Mouse (Mus musculus): ENCODE results near the gene Prrx2. TPM values are rescaled to one million over a fixed set of nuclear protein-coding genes. Genes with fewer than 3 reads are reported as not detected.
A peak's percentile ranks its signal among the peaks of the same experiment; 100 is the strongest.

Gene Prrx2
- polyA plus RNA-seq, 1 experiment from 2014 or later, result 58.8 TPM

GRCm38 (mm10) chr2:30846236-30846635, 11.5 kb downstream of the Prrx2 start:
- H3K27me3 ChIP-seq (replicated peaks), result 0 out of 2 replicates have a peak, but pooled peaks cover 4% of the 10 kb centered on the region
- no peaks in the 10 kb centered on the region for H3K9me3 ChIP-seq (replicated peaks)
- H3K4me2 ChIP-seq, result peak overlapping the region; percentile 82
- H3K4me3 ChIP-seq, result peak overlapping the region; percentile 82
- WGBS, result 54% methylated on average over 8 of the region's 8 CpGs
- peaks cover 60% of the 10 kb centered on the region for H3K4me1 ChIP-seq (replicated peaks)
- H3K27ac ChIP-seq (ENCODE audit: poor library complexity, severe bottlenecking), result peak overlapping the region; percentile 87
- no peaks in the 10 kb centered on the region for H3K36me3 ChIP-seq
- H3K9ac ChIP-seq, result peak overlapping the region; percentile 98
- ATAC-seq (ENCODE audit: insufficient number of reproducible peaks, low FRiP score), result no peak

GRCm38 (mm10) chr2:30846723-30847122, 12.0 kb downstream of the Prrx2 start:
- 11% methylated on average over 6 of the region's 6 CpGs for WGBS

DNA sequence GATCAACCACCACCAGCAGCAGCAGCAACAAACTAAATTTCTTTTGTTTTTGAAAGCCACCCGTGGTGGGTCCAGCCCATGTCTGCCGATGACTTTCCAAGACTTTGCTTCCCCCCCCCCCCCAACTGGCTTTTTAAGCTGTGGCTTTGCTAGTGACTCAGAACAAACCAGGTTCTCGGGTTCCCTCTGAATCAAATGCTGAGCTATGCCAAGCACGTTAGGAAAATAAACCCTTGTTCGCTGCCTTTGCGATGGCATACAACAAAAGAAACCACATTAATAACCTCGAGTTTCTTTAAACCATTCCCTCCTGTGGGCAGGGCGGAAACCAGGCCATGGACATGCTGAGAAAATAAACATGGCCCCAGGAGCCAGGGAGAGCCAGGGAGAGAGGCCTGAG, 13.4 kb downstream of the Prrx2 start:
- 0 out of 2 replicates have a peak, but pooled peaks cover 4% of the 10 kb centered on the region for H3K27me3 ChIP-seq (replicated peaks)
- no peak overlapping the region for H3K4me2 ChIP-seq
- H3K27ac ChIP-seq (ENCODE audit: poor library complexity, severe bottlenecking), result peak overlapping the region; percentile 87; the same call in 1 of the 2 replicates
- peaks cover 67% of the 10 kb centered on the region for H3K4me1 ChIP-seq (replicated peaks)
- no peak overlapping the region for H3K9ac ChIP-seq
- ATAC-seq (ENCODE audit: insufficient number of reproducible peaks, low FRiP score), result no peak
- H3K4me3 ChIP-seq, result no peak overlapping the region
- H3K36me3 ChIP-seq, result no peaks in the 10 kb centered on the region
- H3K9me3 ChIP-seq (replicated peaks), result no peaks in the 10 kb centered on the region
- 65% methylated on average over 8 of the region's 8 CpGs for WGBS

More at GRCm38 (mm10) chr2:30846723-30847122, 12.0 kb downstream of the Prrx2 start:
- peaks cover 65% of the 10 kb centered on the region for H3K4me1 ChIP-seq (replicated peaks)
- H3K9me3 ChIP-seq (replicated peaks), result no peaks in the 10 kb centered on the region
- H3K4me2 ChIP-seq, result peak overlapping the region; percentile 82
- peak overlapping the region; percentile 87 for H3K27ac ChIP-seq (ENCODE audit: poor library complexity, severe bottlenecking)
- peak overlapping the region; percentile 82 for H3K4me3 ChIP-seq
- H3K36me3 ChIP-seq, result no peaks in the 10 kb centered on the region
- peak; percentile 46; the same call in 1 of the 2 replicates for ATAC-seq (ENCODE audit: insufficient number of reproducible peaks, low FRiP score)
- peak overlapping the region; percentile 98 for H3K9ac ChIP-seq
- 0 out of 2 replicates have a peak, but pooled peaks cover 4% of the 10 kb centered on the region for H3K27me3 ChIP-seq (replicated peaks)

DNA sequence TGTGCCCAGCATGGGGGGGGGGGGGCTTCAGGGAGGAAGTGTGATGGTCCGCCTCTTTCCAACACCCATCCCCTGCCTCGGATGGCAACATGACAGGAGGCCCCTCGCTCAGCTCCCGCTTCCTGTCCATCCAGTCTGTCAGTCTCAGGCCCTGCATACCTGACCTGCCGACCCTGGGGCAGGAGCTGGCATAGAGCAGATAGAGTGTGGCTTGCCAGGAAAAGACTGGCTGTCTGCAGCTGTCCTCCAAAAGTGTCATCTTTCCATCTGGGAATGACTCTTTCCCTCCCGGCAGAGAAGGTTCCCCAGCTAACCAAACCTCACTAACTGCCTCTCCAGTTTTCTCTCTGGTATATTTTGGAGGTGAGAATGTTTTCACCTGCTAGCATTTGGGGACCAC, 15.8 kb downstream of the Prrx2 start:
- Histone ChIP-seq H3K27me3 (replicated peaks) (no peaks in the 10 kb centered on the region), H3K4me2 (0 out of 2 replicates have a peak overlapping the region, but pooled peaks have one; percentile 9), H3K4me1 (replicated peaks) (peaks cover 78% of the 10 kb centered on the region), H3K27ac (ENCODE audit: poor library complexity, severe bottlenecking) (peak overlapping the region; percentile 28; the same call in 1 of the 2 replicates), H3K9me3 (replicated peaks) (no peaks in the 10 kb centered on the region), H3K36me3 (no peaks in the 10 kb centered on the region), H3K9ac (0 out of 2 replicates have a peak overlapping the region, but pooled peaks have one; percentile 42), H3K4me3 (no peak overlapping the region; the same call in 1 of the 2 replicates)
- 13% methylated on average over 6 of the region's 6 CpGs for WGBS
- no peak for ATAC-seq (ENCODE audit: insufficient number of reproducible peaks, low FRiP score)

DNA sequence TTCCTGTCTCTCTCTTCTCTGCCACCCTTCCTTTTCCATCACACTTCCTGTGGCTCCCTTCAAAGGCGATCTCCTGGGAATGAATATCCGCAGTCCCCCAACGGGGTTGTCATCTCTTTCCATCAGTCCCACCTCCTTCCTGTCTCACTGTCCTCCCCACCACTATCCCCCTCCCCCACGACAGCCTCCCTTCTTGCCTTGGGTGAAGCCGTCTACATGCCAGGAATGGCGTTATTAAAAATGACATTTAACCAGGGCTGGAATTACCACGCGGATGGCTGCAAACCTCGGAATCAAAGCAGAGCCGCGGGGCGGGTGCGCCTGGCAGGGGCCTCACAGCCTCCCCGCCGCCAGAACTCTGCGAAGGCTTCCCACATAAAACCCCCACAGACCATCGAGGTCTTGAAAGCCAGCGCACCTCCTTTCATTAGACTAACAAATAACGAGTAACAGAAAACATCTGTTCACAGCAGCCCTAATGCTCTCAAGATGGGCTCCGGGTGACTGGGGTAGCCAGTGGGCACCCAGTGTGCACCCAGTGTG, 18.1 kb downstream of the Prrx2 start:
- Histone ChIP-seq H3K36me3 (no peaks in the 10 kb centered on the region), H3K4me2 (peak overlapping the region; percentile 17), H3K9me3 (replicated peaks) (no peaks in the 10 kb centered on the region), H3K27me3 (replicated peaks) (no peaks in the 10 kb centered on the region), H3K4me3 (no peak overlapping the region), H3K27ac (ENCODE audit: poor library complexity, severe bottlenecking) (no peak overlapping the region), H3K9ac (peak overlapping the region; percentile 47; the same call in 1 of the 2 replicates), H3K4me1 (replicated peaks) (peaks cover 62% of the 10 kb centered on the region)
- ATAC-seq (ENCODE audit: insufficient number of reproducible peaks, low FRiP score), result no peak
- 34% methylated on average over 20 of the region's 20 CpGs for WGBS

- Histone ChIP-seq H3K27ac (ENCODE audit: poor library complexity, severe bottlenecking) (no peak overlapping the region), H3K4me3 (no peak overlapping the region), H3K36me3 (no peaks in the 10 kb centered on the region), H3K4me1 (replicated peaks) (peaks cover 71% of the 10 kb centered on the region), H3K9me3 (replicated peaks) (no peaks in the 10 kb centered on the region), H3K4me2 (no peak overlapping the region), H3K27me3 (replicated peaks) (no peaks in the 10 kb centered on the region), H3K9ac (no peak overlapping the region)
- WGBS, result 77% methylated on average over 6 of the region's 6 CpGs
- no peak for ATAC-seq (ENCODE audit: insufficient number of reproducible peaks, low FRiP score)
These were observed 22.3 kb downstream of the Prrx2 start for GRCm38 (mm10) chr2:30857076-30857475.

GRCm38 (mm10) chr2:30859782-30860181, 25.0 kb downstream of the Prrx2 start:
- H3K9me3 ChIP-seq (replicated peaks), result no peaks in the 10 kb centered on the region
- H3K9ac ChIP-seq, result no peak overlapping the region
- peaks cover 70% of the 10 kb centered on the region for H3K4me1 ChIP-seq (replicated peaks)
- no peak overlapping the region for H3K4me2 ChIP-seq
- no peaks in the 10 kb centered on the region for H3K36me3 ChIP-seq
- 0 out of 2 replicates have a peak, but pooled peaks cover 3% of the 10 kb centered on the region for H3K27me3 ChIP-seq (replicated peaks)
- H3K4me3 ChIP-seq, result no peak overlapping the region
- WGBS, result 52% methylated on average over 5 of the region's 5 CpGs
- peak overlapping the region; percentile 38; the same call in 1 of the 2 replicates for H3K27ac ChIP-seq (ENCODE audit: poor library complexity, severe bottlenecking)
- no peak for ATAC-seq (ENCODE audit: insufficient number of reproducible peaks, low FRiP score)

- Histone ChIP-seq H3K27me3 (replicated peaks) (0 out of 2 replicates have a peak, but pooled peaks cover 3% of the 10 kb centered on the region), H3K4me2 (no peak overlapping the region), H3K27ac (ENCODE audit: poor library complexity, severe bottlenecking) (no peak overlapping the region), H3K9me3 (replicated peaks) (no peaks in the 10 kb centered on the region), H3K4me3 (no peak overlapping the region), H3K4me1 (replicated peaks) (peaks cover 74% of the 10 kb centered on the region), H3K36me3 (no peaks in the 10 kb centered on the region), H3K9ac (no peak overlapping the region)
- ATAC-seq (ENCODE audit: insufficient number of reproducible peaks, low FRiP score), result no peak
- WGBS, result 72% methylated on average over 4 of the region's 4 CpGs
These were observed 27.3 kb downstream of the Prrx2 start for GRCm38 (mm10) chr2:30862081-30862480.

DNA sequence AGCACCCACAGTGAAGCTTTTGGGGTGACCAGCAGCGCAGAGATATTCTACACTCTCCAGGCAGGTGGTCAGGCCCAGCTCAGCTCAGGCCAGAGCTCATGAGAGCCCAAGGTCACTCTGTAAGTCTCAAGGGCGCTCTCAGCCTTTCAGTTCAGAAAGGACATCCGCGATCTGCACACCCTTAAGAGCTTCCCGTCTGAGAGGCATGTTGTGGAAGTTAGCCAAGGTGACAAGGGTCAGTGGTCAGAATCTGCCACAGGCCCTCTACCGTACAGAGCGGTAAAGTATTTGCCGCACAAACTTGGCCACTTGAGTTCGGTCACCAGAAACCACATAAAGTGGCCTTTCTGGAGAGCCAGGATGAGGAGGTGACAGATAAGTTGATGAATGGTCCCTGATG, 28.8 kb downstream of the Prrx2 start:
- Histone ChIP-seq H3K27ac (ENCODE audit: poor library complexity, severe bottlenecking) (peak overlapping the region; percentile 81), H3K4me3 (no peak overlapping the region), H3K36me3 (0 out of 2 replicates have a peak, but pooled peaks cover under 1% of the 10 kb centered on the region), H3K4me2 (0 out of 2 replicates have a peak overlapping the region, but pooled peaks have one; percentile 11), H3K9ac (peak overlapping the region; percentile 57), H3K27me3 (replicated peaks) (0 out of 2 replicates have a peak, but pooled peaks cover 3% of the 10 kb centered on the region), H3K9me3 (replicated peaks) (no peaks in the 10 kb centered on the region), H3K4me1 (replicated peaks) (peaks cover 61% of the 10 kb centered on the region)
- 37% methylated on average over 9 of the region's 9 CpGs for WGBS
- ATAC-seq (ENCODE audit: insufficient number of reproducible peaks, low FRiP score), result peak; percentile 44; the same call in 1 of the 2 replicates

DNA sequence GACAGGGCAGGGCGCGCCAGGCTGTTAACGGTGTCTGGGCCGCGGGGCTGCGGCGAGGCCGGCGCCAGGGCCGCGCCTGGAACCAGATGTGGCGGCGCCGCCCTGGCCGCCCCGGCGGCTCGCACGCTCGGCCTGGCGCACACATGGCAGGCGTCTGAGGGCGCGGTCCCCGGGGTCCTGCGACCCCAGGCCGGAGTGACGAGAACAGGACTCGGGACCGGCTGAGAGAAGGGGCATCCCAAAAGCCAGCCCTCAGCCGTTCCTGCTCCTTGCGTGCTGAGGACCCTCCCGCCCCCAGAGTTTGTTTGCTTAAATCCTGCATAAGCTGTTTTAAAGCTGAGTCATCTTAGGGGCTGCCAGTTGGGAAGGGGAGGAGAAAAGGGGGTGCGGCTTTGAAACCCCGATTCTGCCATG, 30.2 kb downstream of the Prrx2 start:
- Histone ChIP-seq H3K27ac (ENCODE audit: poor library complexity, severe bottlenecking) (peak overlapping the region; percentile 81; the same call in 1 of the 2 replicates), H3K4me3 (peak overlapping the region; percentile 32), H3K4me2 (peak overlapping the region; percentile 66), H3K9me3 (replicated peaks) (no peaks in the 10 kb centered on the region), H3K36me3 (0 out of 2 replicates have a peak, but pooled peaks cover 3% of the 10 kb centered on the region), H3K9ac (peak overlapping the region; percentile 60), H3K27me3 (replicated peaks) (0 out of 2 replicates have a peak, but pooled peaks cover 3% of the 10 kb centered on the region), H3K4me1 (replicated peaks) (peaks cover 48% of the 10 kb centered on the region)
- WGBS, result 6% methylated on average over 34 of the region's 35 CpGs
- peak; percentile 50; the same call in 1 of the 2 replicates for ATAC-seq (ENCODE audit: insufficient number of reproducible peaks, low FRiP score)

GRCm38 (mm10) chr2:30865426-30865825, 30.7 kb downstream of the Prrx2 start:
- ATAC-seq (ENCODE audit: insufficient number of reproducible peaks, low FRiP score), result no peak
- Histone ChIP-seq H3K4me3 (no peak overlapping the region), H3K27ac (ENCODE audit: poor library complexity, severe bottlenecking) (no peak overlapping the region), H3K9me3 (replicated peaks) (no peaks in the 10 kb centered on the region), H3K4me2 (peak overlapping the region; percentile 66), H3K9ac (no peak overlapping the region), H3K36me3 (0 out of 2 replicates have a peak, but pooled peaks cover 3% of the 10 kb centered on the region), H3K4me1 (replicated peaks) (peaks cover 47% of the 10 kb centered on the region), H3K27me3 (replicated peaks) (0 out of 2 replicates have a peak, but pooled peaks cover 3% of the 10 kb centered on the region)
- 48% methylated on average over 3 of the region's 3 CpGs for WGBS

All from heart, embryonic 12.5 days (tissue).